Mouse (Mus musculus): ENCODE measurements around the gene Dapl1. TPM values are rescaled to one million over a fixed set of nuclear protein-coding genes. Genes with fewer than 3 reads are reported as not detected.
A peak's percentile ranks its signal among the peaks of the same experiment; 100 is the strongest.

The Dapl1 gene
- polyA plus RNA-seq, 1 experiment from 2014 or later = 2.0 TPM

DNA sequence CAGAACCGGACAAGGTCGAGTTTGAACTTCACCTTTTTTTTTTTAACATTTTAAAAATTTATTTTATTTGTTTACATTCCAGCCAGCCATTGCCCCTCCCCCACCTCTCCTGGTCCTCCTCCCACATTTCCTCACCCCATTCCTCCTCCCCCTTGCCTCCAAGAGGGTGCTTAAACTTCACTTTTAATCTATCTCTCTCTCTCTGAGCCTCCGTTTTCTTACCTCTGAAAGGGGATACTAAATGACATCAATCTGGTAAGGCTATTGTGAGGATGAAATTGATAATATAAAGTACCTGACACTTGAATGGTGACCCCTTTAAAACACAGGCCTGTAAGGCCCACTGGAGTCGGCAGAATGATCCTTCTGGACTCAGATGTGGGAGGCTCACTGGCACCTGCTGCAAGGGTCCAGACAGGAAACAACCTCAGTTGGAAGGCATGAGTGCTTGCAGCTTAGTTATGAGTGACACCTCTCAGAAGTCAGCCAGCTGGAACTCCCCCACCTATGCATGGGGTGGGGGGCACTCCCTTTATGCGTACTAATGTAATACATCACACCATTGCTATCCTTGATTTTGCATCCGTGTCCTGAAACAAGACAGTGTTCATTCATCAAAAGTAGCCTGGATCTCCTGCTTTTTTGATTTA lies 1.9 kb downstream of the Dapl1 start:
- no peak overlapping the region for H3K27ac ChIP-seq (ENCODE audit: low read depth, low read length)
- ATAC-seq = no peak

DNA sequence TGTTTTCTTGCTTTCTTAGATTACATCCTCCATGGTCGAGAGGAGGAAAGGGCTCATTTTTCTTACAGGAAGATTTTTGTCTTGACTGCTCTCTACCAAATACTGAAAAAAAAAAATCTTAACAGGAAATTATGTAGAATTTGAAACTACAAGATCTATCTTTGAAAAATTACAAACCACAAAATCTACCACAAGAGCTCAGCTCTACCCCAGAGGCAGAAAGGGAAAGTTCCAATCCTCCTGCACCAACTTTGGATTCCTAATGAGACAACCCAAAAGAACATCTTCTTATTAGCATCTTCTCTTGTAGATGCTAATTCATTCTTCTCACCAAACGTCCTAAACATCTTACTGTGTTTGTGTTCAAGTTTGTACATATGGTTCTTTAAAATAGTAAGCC lies 3.8 kb downstream of the Dapl1 start:
- Histone ChIP-seq H3K4me3 (ENCODE audit: low read depth, low read length) (no peak overlapping the region), H3K27ac (ENCODE audit: low read depth, low read length) (no peak overlapping the region), H3K9ac (ENCODE audit: low read depth, low read length) (no peak overlapping the region), H3K36me3 (ENCODE audit: control insufficient read depth, insufficient read depth) (no peaks in the 10 kb centered on the region), H3K27me3 (replicated peaks; ENCODE audit: control insufficient read depth, insufficient read depth, low read length) (0 out of 2 replicates have a peak, but pooled peaks cover 3% of the 10 kb centered on the region), H3K4me2 (replicated peaks; ENCODE audit: low read depth) (no peak overlapping the region), H3K4me1 (replicated peaks; ENCODE audit: control insufficient read depth, insufficient read depth, low read length) (no peaks in the 10 kb centered on the region), H3K9me3 (ENCODE audit: control insufficient read depth) (no peaks in the 10 kb centered on the region)
- no peak for TF ChIP-seq CTCF (IDR thresholded peaks at IDR 0.05; ENCODE audit: low read depth)
- ATAC-seq = no peak
- 73% methylated on average over 2 of the region's 2 CpGs for WGBS

More for the DNA sequence above, 1.9 kb downstream of the Dapl1 start:
- H3K27me3 ChIP-seq (replicated peaks; ENCODE audit: control insufficient read depth, insufficient read depth, low read length) = no peaks in the 10 kb centered on the region
- H3K9ac ChIP-seq (ENCODE audit: low read depth, low read length) = no peak overlapping the region
- no peaks in the 10 kb centered on the region for H3K4me1 ChIP-seq (replicated peaks; ENCODE audit: control insufficient read depth, insufficient read depth, low read length)
- H3K4me3 ChIP-seq (ENCODE audit: low read depth, low read length) = no peak overlapping the region
- H3K36me3 ChIP-seq (ENCODE audit: control insufficient read depth, insufficient read depth) = no peaks in the 10 kb centered on the region
- no peak overlapping the region for H3K4me2 ChIP-seq (replicated peaks; ENCODE audit: low read depth)
- H3K9me3 ChIP-seq (ENCODE audit: control insufficient read depth) = no peaks in the 10 kb centered on the region
- no peak for TF ChIP-seq CTCF (IDR thresholded peaks at IDR 0.05; ENCODE audit: low read depth)
- 73% methylated on average over 6 of the region's 6 CpGs for WGBS

DNA sequence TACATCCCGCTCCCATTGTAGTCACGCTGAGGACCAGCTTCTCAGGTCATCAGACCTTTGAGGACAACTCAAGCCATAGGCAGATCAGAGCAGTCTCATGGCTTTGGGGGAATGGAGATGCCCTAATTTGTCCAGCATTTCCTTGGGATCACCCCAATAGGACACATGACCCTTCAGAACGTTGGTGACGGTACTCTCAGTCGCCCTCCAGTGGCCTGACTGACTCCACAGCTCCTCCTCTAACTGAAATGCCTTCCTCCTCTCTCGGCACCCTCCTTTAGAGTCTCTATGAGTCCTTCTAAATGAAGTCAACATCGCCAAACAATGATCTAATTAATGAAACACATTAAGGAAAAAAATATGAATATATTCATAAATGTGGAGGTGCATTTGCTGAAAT lies 5.9 kb downstream of the Dapl1 start:
- Histone ChIP-seq H3K9ac (ENCODE audit: low read depth, low read length) (no peak overlapping the region), H3K27me3 (replicated peaks; ENCODE audit: control insufficient read depth, insufficient read depth, low read length) (0 out of 2 replicates have a peak, but pooled peaks cover 3% of the 10 kb centered on the region), H3K27ac (ENCODE audit: low read depth, low read length) (no peak overlapping the region), H3K4me2 (replicated peaks; ENCODE audit: low read depth) (no peak overlapping the region), H3K4me3 (ENCODE audit: low read depth, low read length) (no peak overlapping the region), H3K4me1 (replicated peaks; ENCODE audit: control insufficient read depth, insufficient read depth, low read length) (no peaks in the 10 kb centered on the region), H3K9me3 (ENCODE audit: control insufficient read depth) (no peaks in the 10 kb centered on the region), H3K36me3 (ENCODE audit: control insufficient read depth, insufficient read depth) (no peaks in the 10 kb centered on the region)
- 71% methylated on average over 7 of the region's 7 CpGs for WGBS
- ATAC-seq = no peak
- peak; percentile 49 for TF ChIP-seq CTCF (IDR thresholded peaks at IDR 0.05; ENCODE audit: low read depth)

GRCm38 (mm10) chr2:59493445-59494085 lies 9.1 kb downstream of the Dapl1 start:
- Histone ChIP-seq H3K27ac (ENCODE audit: low read depth, low read length) (no peak overlapping the region), H3K4me1 (replicated peaks; ENCODE audit: control insufficient read depth, insufficient read depth, low read length) (no peaks in the 10 kb centered on the region), H3K27me3 (replicated peaks; ENCODE audit: control insufficient read depth, insufficient read depth, low read length) (0 out of 2 replicates have a peak, but pooled peaks cover 3% of the 10 kb centered on the region), H3K4me2 (replicated peaks; ENCODE audit: low read depth) (no peak overlapping the region), H3K36me3 (ENCODE audit: control insufficient read depth, insufficient read depth) (no peaks in the 10 kb centered on the region), H3K4me3 (ENCODE audit: low read depth, low read length) (no peak overlapping the region), H3K9ac (ENCODE audit: low read depth, low read length) (no peak overlapping the region), H3K9me3 (ENCODE audit: control insufficient read depth) (no peaks in the 10 kb centered on the region)
- TF ChIP-seq CTCF (IDR thresholded peaks at IDR 0.05; ENCODE audit: low read depth) = no peak
- no peak for ATAC-seq
- WGBS = 32% methylated on average over 13 of the region's 13 CpGs

DNA sequence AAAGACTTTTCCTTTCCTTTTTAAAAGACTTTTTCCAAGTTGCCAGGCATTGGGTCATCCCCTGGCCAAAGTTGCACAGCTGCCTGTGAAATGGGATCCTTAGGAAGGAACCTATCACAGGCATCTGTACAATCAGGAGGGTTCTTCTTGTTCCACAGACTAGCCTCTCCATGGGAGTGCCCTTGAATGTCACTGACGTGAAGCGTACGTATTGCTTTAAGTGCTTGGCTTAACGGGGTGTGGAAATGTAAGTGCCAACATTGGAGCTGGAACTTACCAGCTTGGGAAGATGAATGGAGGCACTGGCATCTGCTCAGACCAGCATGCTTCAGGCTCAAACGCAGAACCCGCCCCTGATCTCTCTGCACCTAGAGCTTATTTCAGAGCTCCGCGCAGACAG lies 14.7 kb downstream of the Dapl1 start:
- 85% methylated on average over 8 of the region's 8 CpGs for WGBS
- no peak overlapping the region for H3K9ac ChIP-seq (ENCODE audit: low read depth, low read length)
- no peak overlapping the region for H3K4me2 ChIP-seq (replicated peaks; ENCODE audit: low read depth)
- no peak for ATAC-seq
- no peak overlapping the region for H3K27ac ChIP-seq (ENCODE audit: low read depth, low read length)
- H3K9me3 ChIP-seq (ENCODE audit: control insufficient read depth) = no peaks in the 10 kb centered on the region
- no peaks in the 10 kb centered on the region for H3K36me3 ChIP-seq (ENCODE audit: control insufficient read depth, insufficient read depth)
- no peak overlapping the region for H3K4me3 ChIP-seq (ENCODE audit: low read depth, low read length)
- no peaks in the 10 kb centered on the region for H3K4me1 ChIP-seq (replicated peaks; ENCODE audit: control insufficient read depth, insufficient read depth, low read length)
- TF ChIP-seq CTCF (IDR thresholded peaks at IDR 0.05; ENCODE audit: low read depth) = no peak
- no peaks in the 10 kb centered on the region for H3K27me3 ChIP-seq (replicated peaks; ENCODE audit: control insufficient read depth, insufficient read depth, low read length)

- Histone ChIP-seq H3K9ac (ENCODE audit: low read depth, low read length) (no peak overlapping the region), H3K27me3 (replicated peaks; ENCODE audit: control insufficient read depth, insufficient read depth, low read length) (no peaks in the 10 kb centered on the region), H3K4me1 (replicated peaks; ENCODE audit: control insufficient read depth, insufficient read depth, low read length) (no peaks in the 10 kb centered on the region), H3K4me3 (ENCODE audit: low read depth, low read length) (no peak overlapping the region), H3K36me3 (ENCODE audit: control insufficient read depth, insufficient read depth) (no peaks in the 10 kb centered on the region), H3K9me3 (ENCODE audit: control insufficient read depth) (no peaks in the 10 kb centered on the region), H3K27ac (ENCODE audit: low read depth, low read length) (no peak overlapping the region), H3K4me2 (replicated peaks; ENCODE audit: low read depth) (no peak overlapping the region)
- ATAC-seq = no peak
- 78% methylated on average over 2 of the region's 2 CpGs for WGBS
- no peak for TF ChIP-seq CTCF (IDR thresholded peaks at IDR 0.05; ENCODE audit: low read depth)
Measured at GRCm38 (mm10) chr2:59499717-59500116, 15.3 kb downstream of the Dapl1 start.
